Mouse (Mus musculus) limb, embryonic 11.5 days (tissue): ENCODE data around the gene Eepd1. TPM values are rescaled to one million over a fixed set of nuclear protein-coding genes. Genes with fewer than 3 reads are reported as not detected.
A peak's percentile ranks its signal among the peaks of the same experiment; 100 is the strongest.

Source experiments
- ATAC-seq: fragments of 200-750 bp; cut with Nextera tagmentation; 2 replicates; pipeline ENCODE4 v1.8.0; 2017; ENCODE audit warnings: low read depth; ENCODE audit not compliant: insufficient number of reproducible peaks, low FRiP score, low TSS enrichment
- DNase-seq: peaks from one replicate; pipeline ENCODE4 v3.0.0-alpha.2; 2015; ENCODE audit warnings: low spot score
- H3K27ac ChIP-seq: fragments of 300-500 bp; sonication (generic); replicated peaks from 2 replicates; pipeline ENCODE4 v1.5.1; 2014; ENCODE audit warnings: low read depth, mild to moderate bottlenecking, low read length
- H3K27me3 ChIP-seq: fragments of 300-500 bp; sonication (generic); 2 replicates; pipeline ENCODE4 v1.6.1; 2014; ENCODE audit warnings: mild to moderate bottlenecking, low read length, mixed read lengths; ENCODE audit not compliant: control insufficient read depth, insufficient read depth
- H3K36me3 ChIP-seq: fragments of 300-500 bp; sonication (generic); 2 replicates; pipeline ENCODE4 v1.6.1; 2014; ENCODE audit warnings: mild to moderate bottlenecking, low read length, moderate library complexity, mixed read lengths; ENCODE audit not compliant: control insufficient read depth, insufficient read depth
- H3K4me1 ChIP-seq: fragments of 300-500 bp; sonication (generic); 2 replicates; pipeline ENCODE4 v1.6.1; 2014; ENCODE audit warnings: low read length, mixed read lengths; ENCODE audit not compliant: control insufficient read depth, insufficient read depth
- H3K4me2 ChIP-seq: fragments of 300-500 bp; sonication (generic); 2 replicates; pipeline ENCODE4 v1.6.1; 2014; ENCODE audit warnings: low read depth, mild to moderate bottlenecking, moderate library complexity; ENCODE audit not compliant: severe bottlenecking
- H3K4me3 ChIP-seq: fragments of 300-500 bp; sonication (generic); 2 replicates; pipeline ENCODE4 v1.5.1; 2014; ENCODE audit warnings: low read depth, low read length
- H3K9ac ChIP-seq: fragments of 300-500 bp; sonication (generic); 2 replicates; pipeline ENCODE4 v1.6.1; 2014; ENCODE audit warnings: mild to moderate bottlenecking, low read length
- H3K9me3 ChIP-seq: fragments of 300-500 bp; sonication (generic); 2 replicates; pipeline ENCODE4 v1.6.1; 2016; ENCODE audit warnings: low read length; ENCODE audit not compliant: control insufficient read depth
- WGBS: fragments of 180-500 bp; shearing (Covaris S2); extraction: QIAGEN DNeasy Blood & Tissue Kit; methylation state at CpG from one replicate; pipeline ENCODE4 v1.1.7; 2014; 5-methylcytosine and 5-hydroxymethylcytosine counted together
- polyA plus RNA-seq: library from polyadenylated mRNA; unstranded; fragments of >200 nt; fragmentation: Nextera tagmentation; extraction: Ambion mirVana; gene quantifications from 2 replicates; pipeline ENCODE4 v1.2.1, GENCODE M21; 2014

Eepd1 gene
- polyA plus RNA-seq, 1 experiment from 2014 or later: 21.8 TPM

DNA sequence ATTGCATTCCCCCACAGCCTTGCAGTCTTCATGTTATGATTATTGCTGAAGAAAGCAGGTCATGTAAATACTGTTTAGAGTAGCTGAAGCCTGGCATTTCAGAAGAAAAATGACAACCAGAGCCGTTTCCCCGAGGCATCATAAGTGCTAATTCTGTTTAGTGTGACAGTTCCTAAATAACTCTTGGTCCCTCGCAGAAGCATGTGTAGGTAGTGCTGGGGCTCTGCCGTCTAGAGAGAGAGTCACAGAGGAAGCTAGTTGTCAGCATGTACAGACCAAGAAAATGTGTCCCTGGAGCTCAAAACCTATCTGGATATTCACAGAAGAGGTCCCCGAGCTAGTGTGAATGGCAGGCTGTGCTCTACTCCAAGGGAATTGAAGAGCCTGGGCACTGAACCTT lies 85.7 kb downstream of the Eepd1 start:
- Histone ChIP-seq H3K27ac (no peak overlapping the region), H3K9me3 (no peaks in the 10 kb centered on the region), H3K4me3 (no peak overlapping the region), H3K4me1 (peaks cover 11% of the 10 kb centered on the region), H3K9ac (no peak overlapping the region), H3K4me2 (no peak overlapping the region), H3K27me3 (no peaks in the 10 kb centered on the region), H3K36me3 (no peaks in the 10 kb centered on the region)
- DNase-seq (no peak), ATAC-seq (no peak)
- 72% methylated on average over 5 of the region's 5 CpGs for WGBS

DNA sequence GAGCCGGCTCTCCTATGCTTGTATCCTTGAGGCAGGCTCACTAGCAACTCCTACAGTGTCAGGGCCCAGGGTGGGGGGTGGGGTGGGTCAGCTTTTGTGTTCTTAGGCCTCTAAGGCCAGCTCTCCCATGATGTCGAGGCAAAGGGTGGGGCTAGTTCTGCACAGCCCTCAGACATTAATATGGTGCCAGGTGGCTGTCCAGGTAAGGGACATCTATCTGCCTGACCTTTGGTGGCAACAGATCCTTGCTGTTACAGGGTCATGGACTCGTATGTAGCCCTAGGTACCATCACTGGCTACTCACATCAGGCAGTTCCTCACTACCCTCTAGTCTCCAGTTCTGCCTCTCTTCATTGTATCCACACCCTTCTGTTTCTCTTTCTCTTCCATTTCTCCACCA lies 87.4 kb downstream of the Eepd1 start:
- Histone ChIP-seq H3K27ac (no peak overlapping the region), H3K9ac (no peak overlapping the region), H3K9me3 (no peaks in the 10 kb centered on the region), H3K27me3 (no peaks in the 10 kb centered on the region), H3K4me1 (peaks cover 11% of the 10 kb centered on the region), H3K4me2 (no peak overlapping the region), H3K4me3 (no peak overlapping the region), H3K36me3 (no peaks in the 10 kb centered on the region)
- ATAC-seq (no peak), DNase-seq (no peak)
- WGBS: 78% methylated on average over 3 of the region's 3 CpGs

- ATAC-seq (no peak), DNase-seq (no peak)
- H3K27me3 ChIP-seq: no peaks in the 10 kb centered on the region
- no peaks in the 10 kb centered on the region for H3K36me3 ChIP-seq
- no peak overlapping the region for H3K9ac ChIP-seq
- WGBS: 91% methylated on average over 7 of the region's 7 CpGs
- no peak overlapping the region for H3K27ac ChIP-seq
- H3K4me1 ChIP-seq: peaks cover 17% of the 10 kb centered on the region
- no peaks in the 10 kb centered on the region for H3K9me3 ChIP-seq
- no peak overlapping the region for H3K4me3 ChIP-seq
- no peak overlapping the region for H3K4me2 ChIP-seq
Observed at GRCm38 (mm10) chr9:25570011-25570410, 88.7 kb downstream of the Eepd1 start.

GRCm38 (mm10) chr9:25570436-25570835 lies 89.1 kb downstream of the Eepd1 start:
- H3K27ac ChIP-seq: no peak overlapping the region; the same call in 1 of the 2 replicates
- H3K27me3 ChIP-seq: no peaks in the 10 kb centered on the region
- H3K9ac ChIP-seq: no peak overlapping the region
- H3K4me3 ChIP-seq: no peak overlapping the region
- H3K36me3 ChIP-seq: no peaks in the 10 kb centered on the region
- H3K4me1 ChIP-seq: peaks cover 20% of the 10 kb centered on the region
- no peaks in the 10 kb centered on the region for H3K9me3 ChIP-seq
- H3K4me2 ChIP-seq: no peak overlapping the region
- no peak for DNase-seq
- 75% methylated on average over 9 of the region's 9 CpGs for WGBS
- ATAC-seq: no peak

DNA sequence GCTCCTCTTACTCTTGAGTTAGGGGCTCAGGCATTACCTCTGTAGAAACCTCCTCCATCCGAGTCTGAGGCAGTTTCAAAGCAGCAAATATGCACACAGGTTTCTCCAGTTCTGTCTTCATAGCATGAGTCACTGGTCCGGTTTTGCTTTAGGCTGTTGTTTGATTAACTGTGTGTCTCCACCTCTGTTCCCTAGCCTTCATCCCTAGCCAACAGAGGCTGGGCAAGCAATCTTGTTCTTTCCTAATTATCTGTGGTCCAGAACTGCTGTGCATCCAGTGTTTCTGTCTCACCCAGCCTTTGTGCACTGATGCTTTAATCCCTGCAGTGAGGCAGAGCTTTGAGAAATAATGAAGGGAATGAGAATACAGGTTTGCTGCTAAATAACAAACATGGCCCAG lies 90.0 kb downstream of the Eepd1 start:
- DNase-seq (no peak), ATAC-seq (no peak)
- Histone ChIP-seq H3K4me2 (no peak overlapping the region), H3K27ac (peak overlapping the region; percentile 45), H3K9ac (peak overlapping the region; percentile 17; the same call in 1 of the 2 replicates), H3K4me1 (peaks cover 20% of the 10 kb centered on the region), H3K27me3 (no peaks in the 10 kb centered on the region), H3K4me3 (no peak overlapping the region), H3K9me3 (no peaks in the 10 kb centered on the region), H3K36me3 (no peaks in the 10 kb centered on the region)
- 39% methylated on average over 2 of the region's 2 CpGs for WGBS

- DNase-seq: peak; percentile 74
- no peak overlapping the region for H3K9ac ChIP-seq
Observed at GRCm38 (mm10) chr9:25573753-25574152, 92.4 kb downstream of the Eepd1 start.

DNA sequence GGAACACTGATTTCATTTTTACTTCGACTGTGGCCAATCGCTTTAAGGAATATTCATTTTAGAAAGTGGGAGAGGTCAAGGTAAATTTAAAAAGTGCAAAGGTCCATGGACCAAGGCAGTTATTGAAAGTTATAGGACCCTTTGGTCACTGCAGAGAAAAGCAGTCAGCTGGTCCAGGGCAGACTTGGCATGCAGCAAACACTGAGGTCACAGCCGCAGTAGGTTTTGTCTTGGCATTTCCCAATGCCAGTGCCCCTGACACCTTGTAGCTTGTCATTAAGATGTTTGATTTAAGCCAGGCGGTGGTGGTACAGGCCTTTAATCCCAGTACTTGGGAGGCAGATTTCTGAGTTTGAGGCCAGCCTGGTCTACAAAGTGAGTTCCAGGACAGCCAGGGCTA lies 92.8 kb downstream of the Eepd1 start:
- H3K4me1 ChIP-seq: peaks cover 20% of the 10 kb centered on the region
- no peak overlapping the region for H3K4me2 ChIP-seq
- no peak overlapping the region for H3K4me3 ChIP-seq
- no peaks in the 10 kb centered on the region for H3K9me3 ChIP-seq
- no peak overlapping the region for H3K9ac ChIP-seq
- WGBS: 17% methylated on average over 4 of the region's 4 CpGs
- DNase-seq: peak; percentile 50
- peak overlapping the region; percentile 79 for H3K27ac ChIP-seq
- no peaks in the 10 kb centered on the region for H3K36me3 ChIP-seq
- ATAC-seq: peak; percentile 61; the same call in 1 of the 2 replicates
- no peaks in the 10 kb centered on the region for H3K27me3 ChIP-seq

More at GRCm38 (mm10) chr9:25573753-25574152, 92.4 kb downstream of the Eepd1 start:
- Histone ChIP-seq H3K4me2 (no peak overlapping the region), H3K27ac (peak overlapping the region; percentile 4; the same call in 1 of the 2 replicates), H3K4me3 (no peak overlapping the region), H3K9me3 (no peaks in the 10 kb centered on the region), H3K36me3 (no peaks in the 10 kb centered on the region), H3K27me3 (no peaks in the 10 kb centered on the region), H3K4me1 (peaks cover 20% of the 10 kb centered on the region)
- 5% methylated on average over 7 of the region's 7 CpGs for WGBS
- ATAC-seq: peak; percentile 69; the same call in 1 of the 2 replicates

GRCm38 (mm10) chr9:25578674-25579596 lies 97.6 kb downstream of the Eepd1 start:
- Histone ChIP-seq H3K9me3 (no peaks in the 10 kb centered on the region), H3K4me3 (no peak overlapping the region), H3K36me3 (no peaks in the 10 kb centered on the region), H3K4me1 (peaks cover 9% of the 10 kb centered on the region; the same call in 1 of the 2 replicates), H3K9ac (no peak overlapping the region), H3K27ac (no peak overlapping the region), H3K27me3 (no peaks in the 10 kb centered on the region), H3K4me2 (no peak overlapping the region)
- 83% methylated on average over 7 of the region's 7 CpGs for WGBS
- DNase-seq (no peak), ATAC-seq (no peak)
